Mouse (Mus musculus) stomach, embryonic 16.5 days (tissue): Measurements from ENCODE around the gene Naa80. TPM values are rescaled to one million over a fixed set of nuclear protein-coding genes. Genes with fewer than 3 reads are reported as not detected.

ENCODE experiments used
- ATAC-seq: fragments of 200-750 bp; cut with Nextera tagmentation; 2 replicates; pipeline ENCODE4 v1.8.0; 2017; ENCODE audit warnings: moderate number of reproducible peaks, moderate TSS enrichment; ENCODE audit not compliant: insufficient read depth, low FRiP score
- H3K27ac ChIP-seq: fragments of 300-500 bp; sonication (generic); 2 replicates; pipeline ENCODE4 v1.5.1; 2014; ENCODE audit warnings: low read length
- H3K27me3 ChIP-seq: fragments of 300-500 bp; sonication (generic); 2 replicates; pipeline ENCODE4 v1.6.1; 2014; ENCODE audit warnings: low read length, control low read depth, mixed read lengths; ENCODE audit not compliant: control insufficient read depth, insufficient read depth
- H3K36me3 ChIP-seq: fragments of 300-500 bp; sonication (generic); 2 replicates; pipeline ENCODE4 v1.6.1; 2014; ENCODE audit warnings: low read length; ENCODE audit not compliant: control insufficient read depth, insufficient read depth
- H3K4me1 ChIP-seq: fragments of 300-500 bp; sonication (generic); 2 replicates; pipeline ENCODE4 v1.6.1; 2014; ENCODE audit warnings: low read length, control low read depth, mixed read lengths; ENCODE audit not compliant: control insufficient read depth, insufficient read depth
- H3K4me2 ChIP-seq: fragments of 300-500 bp; sonication (generic); 2 replicates; pipeline ENCODE4 v1.6.1; 2014; ENCODE audit warnings: low read depth, low read length, mixed read lengths
- H3K4me3 ChIP-seq: fragments of 300-500 bp; sonication (generic); replicated peaks from 2 replicates; pipeline ENCODE4 v1.5.1; 2014; ENCODE audit warnings: mild to moderate bottlenecking, low read length
- H3K9ac ChIP-seq: fragments of 300-500 bp; sonication (generic); 2 replicates; pipeline ENCODE4 v1.6.1; 2014; ENCODE audit warnings: low read length
- H3K9me3 ChIP-seq: fragments of 300-500 bp; sonication (generic); replicated peaks from 2 replicates; pipeline ENCODE4 v1.6.1; 2016; ENCODE audit warnings: low read length, control low read depth; ENCODE audit not compliant: control insufficient read depth
- WGBS: fragments of 180-500 bp; shearing (Covaris S2); extraction: QIAGEN DNeasy Blood & Tissue Kit; methylation state at CpG from one replicate; pipeline ENCODE4 v1.1.7; 2014; 5-methylcytosine and 5-hydroxymethylcytosine counted together
- polyA plus RNA-seq: library from polyadenylated mRNA; unstranded; fragments of >200 nt; fragmentation: Nextera tagmentation; extraction: Ambion mirVana; gene quantifications from 2 replicates; pipeline ENCODE4 v1.2.1, GENCODE M21; 2015

Naa80 gene
- 17.4 and 20.4 TPM in 2 replicates for polyA plus RNA-seq

- no peak for ATAC-seq
- Histone ChIP-seq H3K4me2 (peak within 1 kb of the TSS; percentile 56), H3K27ac (peak within 1 kb of the TSS; percentile 94)
These were observed at the start of gene Naa80 for GRCm38 (mm10) chr9:107578587-107578986. Naa80 (plus strand) TSS chr9:107578887.

GRCm38 (mm10) chr9:107533791-107534407 is 44.8 kb upstream of the Naa80 start, which contains the start of gene Tmem115:
Tmem115 (plus strand) TSS chr9:107533945.
- Histone ChIP-seq H3K4me2 (peak within 1 kb of the TSS; percentile 84), H3K27me3 (no peaks in the 10 kb centered on the region), H3K9ac (peak within 1 kb of the TSS; percentile 93), H3K36me3 (peaks cover 11% of the 10 kb centered on the region; the same call in 1 of the 2 replicates), H3K4me3 (peak within 1 kb of the TSS; percentile 98), H3K9me3 (no peaks in the 10 kb centered on the region), H3K4me1 (peaks cover 25% of the 10 kb centered on the region), H3K27ac (peak within 1 kb of the TSS; percentile 91)
- ATAC-seq: peak; percentile 98
- WGBS: under 1% methylated on average over 48 of the region's 48 CpGs

More at GRCm38 (mm10) chr9:107578587-107578986, at the start of gene Naa80:
- no peaks in the 10 kb centered on the region for H3K27me3 ChIP-seq
- H3K9me3 ChIP-seq: no peaks in the 10 kb centered on the region
- 72% methylated on average over 3 of the region's 3 CpGs for WGBS
- peaks cover 2% of the 10 kb centered on the region; the same call in 1 of the 2 replicates for H3K36me3 ChIP-seq
- peak within 1 kb of the TSS; percentile 4; the same call in 1 of the 2 replicates for H3K4me3 ChIP-seq
- peaks cover 28% of the 10 kb centered on the region for H3K4me1 ChIP-seq
- H3K9ac ChIP-seq: peak within 1 kb of the TSS; percentile 67; the same call in 1 of the 2 replicates

- under 1% methylated on average over 40 of the region's 40 CpGs for WGBS
- Histone ChIP-seq H3K9me3 (no peaks in the 10 kb centered on the region), H3K4me3 (peak overlapping the region; percentile 98), H3K27me3 (no peaks in the 10 kb centered on the region), H3K4me2 (peak overlapping the region; percentile 84), H3K9ac (peak overlapping the region; percentile 93), H3K4me1 (peaks cover 25% of the 10 kb centered on the region), H3K36me3 (peaks cover 12% of the 10 kb centered on the region; the same call in 1 of the 2 replicates), H3K27ac (peak overlapping the region; percentile 91)
- ATAC-seq: peak; percentile 2; the same call in 1 of the 2 replicates
These were observed 44.1 kb upstream of the Naa80 start for GRCm38 (mm10) chr9:107534408-107535202.

- Histone ChIP-seq H3K27me3 (no peaks in the 10 kb centered on the region), H3K4me1 (peaks cover 38% of the 10 kb centered on the region), H3K4me3 (no peak overlapping the region), H3K36me3 (peaks cover 12% of the 10 kb centered on the region; the same call in 1 of the 2 replicates), H3K27ac (no peak overlapping the region), H3K9ac (no peak overlapping the region), H3K9me3 (no peaks in the 10 kb centered on the region), H3K4me2 (no peak overlapping the region)
- WGBS: 96% methylated on average over 7 of the region's 7 CpGs
- ATAC-seq: no peak
These were observed 40.5 kb upstream of the Naa80 start for GRCm38 (mm10) chr9:107538231-107538630.

GRCm38 (mm10) chr9:107538711-107539110 is 40.0 kb upstream of the Naa80 start:
- H3K9me3 ChIP-seq: no peaks in the 10 kb centered on the region
- 83% methylated on average over 3 of the region's 3 CpGs for WGBS
- H3K4me1 ChIP-seq: peaks cover 34% of the 10 kb centered on the region
- no peaks in the 10 kb centered on the region for H3K27me3 ChIP-seq
- no peak overlapping the region for H3K4me3 ChIP-seq
- H3K27ac ChIP-seq: no peak overlapping the region
- no peak for ATAC-seq
- H3K36me3 ChIP-seq: peaks cover 12% of the 10 kb centered on the region; the same call in 1 of the 2 replicates
- H3K9ac ChIP-seq: no peak overlapping the region
- H3K4me2 ChIP-seq: no peak overlapping the region

- Histone ChIP-seq H3K27me3 (no peaks in the 10 kb centered on the region), H3K4me3 (no peak overlapping the region), H3K4me2 (no peak overlapping the region), H3K9me3 (no peaks in the 10 kb centered on the region), H3K27ac (no peak overlapping the region), H3K36me3 (peaks cover 23% of the 10 kb centered on the region; the same call in 1 of the 2 replicates), H3K4me1 (peaks cover 34% of the 10 kb centered on the region), H3K9ac (no peak overlapping the region)
- ATAC-seq: no peak
- 91% methylated on average over 8 of the region's 8 CpGs for WGBS
These were observed 38.7 kb upstream of the Naa80 start for GRCm38 (mm10) chr9:107539940-107540339.

GRCm38 (mm10) chr9:107540420-107540819 is 38.3 kb upstream of the Naa80 start:
- H3K4me3 ChIP-seq: no peak overlapping the region
- no peak overlapping the region for H3K4me2 ChIP-seq
- H3K4me1 ChIP-seq: peaks cover 33% of the 10 kb centered on the region
- no peak overlapping the region for H3K27ac ChIP-seq
- H3K9ac ChIP-seq: no peak overlapping the region
- ATAC-seq: no peak
- H3K36me3 ChIP-seq: peaks cover 23% of the 10 kb centered on the region; the same call in 1 of the 2 replicates
- 63% methylated on average over 4 of the region's 4 CpGs for WGBS
- no peaks in the 10 kb centered on the region for H3K27me3 ChIP-seq
- H3K9me3 ChIP-seq: no peaks in the 10 kb centered on the region

- Histone ChIP-seq H3K4me3 (peak overlapping the region; percentile 66), H3K4me1 (peaks cover 27% of the 10 kb centered on the region), H3K27ac (no peak overlapping the region), H3K4me2 (peak overlapping the region; percentile 76), H3K9ac (peak overlapping the region; percentile 74), H3K27me3 (no peaks in the 10 kb centered on the region), H3K36me3 (peaks cover 23% of the 10 kb centered on the region; the same call in 1 of the 2 replicates), H3K9me3 (no peaks in the 10 kb centered on the region)
- ATAC-seq: no peak
- 29% methylated on average over 10 of the region's 10 CpGs for WGBS
These were observed 37.7 kb upstream of the Naa80 start for GRCm38 (mm10) chr9:107541005-107541404.
